Mouse (Mus musculus) myocyte (in vitro differentiated cells): ENCODE measurements at regions not wholly inside any gene's neighbourhood (a gene's known extent, or its start where the extent isn't known, plus 50 kb on each side); places are given as distances from the start of the nearest gene placed in this dataset.

Experiments
- CEBPB ChIP-seq: IDR thresholded peaks from 2 replicates; pipeline ENCODE4 v1.6.1; 2011; ENCODE audit warnings: mild to moderate bottlenecking, moderate library complexity; ENCODE audit not compliant: poor library complexity, insufficient read depth, severe bottlenecking
- MAX ChIP-seq: IDR thresholded peaks from one replicate; pipeline ENCODE4 v1.6.1; 2011; ENCODE audit warnings: low read depth, mild to moderate bottlenecking, control low read depth
- MYOD1 ChIP-seq, 3 experiments: IDR thresholded peaks; one replicate each; pipeline ENCODE4 v1.6.1; 2011; ENCODE audit warnings: control low read depth in 2 of 3, low read depth in 2 of 3, mild to moderate bottlenecking in 2 of 3, moderate library complexity in 1 of 3; ENCODE audit not compliant: insufficient read length in 2 of 3, control insufficient read depth in 1 of 3
- POLR2A ChIP-seq: IDR thresholded peaks from one replicate; pipeline ENCODE4 v1.6.1; 2011; ENCODE audit warnings: low read depth, mild to moderate bottlenecking, control low read depth, moderate library complexity; ENCODE audit not compliant: insufficient read length
- POLR2AphosphoS2 ChIP-seq: IDR thresholded peaks from one replicate; pipeline ENCODE4 v1.6.1; 2011; ENCODE audit warnings: low read depth, control low read depth; ENCODE audit not compliant: insufficient read length
- REST ChIP-seq: IDR thresholded peaks from one replicate; pipeline ENCODE4 v1.6.1; 2011; ENCODE audit warnings: mild to moderate bottlenecking, control low read depth, moderate library complexity; ENCODE audit not compliant: insufficient read depth, insufficient read length
- SRF ChIP-seq: IDR thresholded peaks from one replicate; pipeline ENCODE4 v1.6.1; 2011; ENCODE audit warnings: low read depth; ENCODE audit not compliant: control insufficient read depth, insufficient read length
- TCF12 ChIP-seq: IDR thresholded peaks from one replicate; pipeline ENCODE4 v1.6.1; 2011; ENCODE audit warnings: mild to moderate bottlenecking, control low read depth; ENCODE audit not compliant: poor library complexity, insufficient read depth, severe bottlenecking
- TCF3 ChIP-seq: IDR thresholded peaks from one replicate; pipeline ENCODE4 v1.6.1; 2011; ENCODE audit warnings: low read depth, control low read depth; ENCODE audit not compliant: insufficient read length
- USF1 ChIP-seq: IDR thresholded peaks from one replicate; pipeline ENCODE4 v1.6.1; 2011; ENCODE audit warnings: low read depth, mild to moderate bottlenecking, control low read depth, moderate library complexity

- TF ChIP-seq MAX = no peak
- TF ChIP-seq POLR2AphosphoS2 = no peak
- TF ChIP-seq POLR2A = no peak
- no peak for TF ChIP-seq MYOD1 (IDR thresholded peaks at IDR 0.05; ENCODE audit: control insufficient read depth in 1 of 3, insufficient read length in 2 of 3, low read depth in 2 of 3)
- no peak for TF ChIP-seq USF1
- TF ChIP-seq TCF3 = no peak
- no peak for TF ChIP-seq CEBPB
- TF ChIP-seq SRF = no peak
- TF ChIP-seq TCF12 = no peak
- TF ChIP-seq REST = no peak
Measured at GRCm38 (mm10) chr2:28382051-28382802, 64.4 kb upstream of the Ppp1r26 start.
